Mouse (Mus musculus) spleen, adult 18-20 months (tissue): ENCODE data around the gene Rere.

ENCODE experiments used
- DNase-seq, 2 experiments: peaks; one replicate each; pipeline ENCODE4 v3.0.0; 2022; ENCODE audit warnings: mixed read lengths in 2 of 2

Gene Rere

GRCm38 (mm10) chr4:150625951-150626732, 344.7 kb downstream of the Rere start:
- DNase-seq = peak; percentile 59 to 84

- no peak for DNase-seq
These were observed 347.8 kb downstream of the Rere start for GRCm38 (mm10) chr4:150629266-150629665.

GRCm38 (mm10) chr4:150635568-150635967, 354.1 kb downstream of the Rere start:
- no peak for DNase-seq

GRCm38 (mm10) chr4:150636635-150637034, 355.2 kb downstream of the Rere start:
- DNase-seq = no peak

GRCm38 (mm10) chr4:150644299-150644698, 362.9 kb downstream of the Rere start:
- no peak for DNase-seq

- no peak for DNase-seq
These were observed 367.9 kb downstream of the Rere start for GRCm38 (mm10) chr4:150649327-150649726.

GRCm38 (mm10) chr4:150651390-150652277, 370.2 kb downstream of the Rere start, which contains the start of gene Slc45a1:
Gene Slc45a1, minus strand, starts transcription at chr4:150652174.
- no peak for DNase-seq

- DNase-seq = no peak
These were observed 371.7 kb downstream of the Rere start for GRCm38 (mm10) chr4:150653072-150653599.

- peak; percentile 56 to 72 for DNase-seq
These were observed 374.5 kb downstream of the Rere start for GRCm38 (mm10) chr4:150655989-150656388.

- peak in 1 of 2 experiments; percentile 7 for DNase-seq
These were observed 375.1 kb downstream of the Rere start for GRCm38 (mm10) chr4:150656504-150656903.

- peak in 1 of 2 experiments; percentile 29 for DNase-seq
These were observed 378.6 kb downstream of the Rere start for GRCm38 (mm10) chr4:150659926-150660610.

GRCm38 (mm10) chr4:150661886-150662285, 380.4 kb downstream of the Rere start:
- no peak for DNase-seq

- DNase-seq = peak in 1 of 2 experiments; percentile 12
These were observed 381.7 kb downstream of the Rere start for GRCm38 (mm10) chr4:150663192-150663591.

- no peak for DNase-seq
These were observed 383.3 kb downstream of the Rere start for GRCm38 (mm10) chr4:150664726-150665125.

- DNase-seq = no peak
These were observed 384.4 kb downstream of the Rere start for GRCm38 (mm10) chr4:150665806-150666205.
